Mouse (Mus musculus): ENCODE results near the gene Olfr1356.
"Not testable (repeated sequence)": the region's sequence is repeated elsewhere in the genome, so short reads cannot be mapped to it uniquely, and the experiment has no call there.

Olfr1356 gene

DNA sequence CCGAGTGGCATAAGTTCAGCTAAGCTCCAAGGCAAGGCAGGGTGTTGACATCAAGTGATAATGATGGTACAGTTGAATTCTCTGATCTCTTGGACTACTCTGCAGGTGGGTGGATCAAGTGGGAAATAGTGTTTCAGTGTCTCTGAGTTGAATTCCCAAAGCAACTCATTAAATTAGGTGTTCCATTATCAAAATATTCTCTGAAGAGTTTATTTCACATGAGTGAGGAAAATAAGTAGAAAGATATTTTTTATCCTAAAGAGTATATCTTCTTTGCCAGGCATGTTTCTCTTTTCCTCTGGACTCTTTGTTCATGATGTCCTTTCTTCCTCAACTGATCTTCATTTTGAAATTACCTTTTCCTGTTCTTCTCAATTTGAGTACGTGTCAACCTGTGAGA lies at the start of gene Olfr1356:
Olfr1356 (minus strand) TSS at position 101 of the 400 bp plus-strand sequence.
- no peak for DNase-seq (ENCODE audit: low spot score)

DNA sequence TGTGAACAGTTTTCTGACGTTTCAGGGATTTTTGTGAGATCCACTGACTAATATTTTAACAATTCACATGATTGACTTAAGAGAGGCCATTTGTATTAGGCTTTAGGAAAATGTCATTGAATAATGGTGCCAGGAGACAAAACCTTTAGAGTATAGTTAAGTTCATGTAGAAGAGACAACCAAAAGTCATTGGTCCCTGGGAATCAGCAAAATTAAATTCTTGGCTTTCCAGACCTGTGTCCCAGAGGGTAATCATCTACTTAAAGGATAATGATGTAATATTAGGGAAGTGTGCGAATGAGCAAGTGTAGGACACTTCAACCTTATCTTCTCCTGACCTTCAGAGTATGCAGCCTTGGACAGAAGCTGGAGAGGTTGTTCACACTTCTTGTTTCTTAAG lies 23.3 kb upstream of the Olfr1356 start, which contains the start of gene Olfr1355:
Olfr1355 (plus strand) TSS at position 301 of the 400 bp plus-strand sequence.
- no peak for DNase-seq (ENCODE audit: low spot score)

DNA sequence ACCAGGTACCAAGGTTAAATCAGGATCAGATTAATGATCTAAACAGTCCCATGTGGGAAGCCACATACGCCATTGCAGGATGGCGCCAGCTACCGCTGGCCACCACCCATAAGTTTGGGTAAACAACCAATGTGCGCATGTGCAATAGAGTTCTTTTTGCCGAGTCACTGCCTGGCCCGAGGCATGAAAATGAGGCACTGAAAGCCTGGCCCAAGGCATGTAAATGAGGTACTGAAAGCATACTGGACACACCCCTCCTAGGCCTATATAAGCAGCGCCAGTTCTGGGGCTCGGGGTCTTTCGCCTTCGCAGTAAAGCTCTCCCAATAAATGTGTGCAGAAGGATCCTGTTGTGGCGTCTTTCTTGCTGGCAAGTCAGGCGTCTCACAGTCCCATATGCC lies 11.5 kb downstream of the Olfr1356 start:
- not testable (repeated sequence) for DNase-seq (ENCODE audit: low spot score)

GRCm38 (mm10) chr10:78812358-78813060 lies 39.5 kb downstream of the Olfr1356 start:
- DNase-seq (ENCODE audit: low spot score), result no peak

DNA sequence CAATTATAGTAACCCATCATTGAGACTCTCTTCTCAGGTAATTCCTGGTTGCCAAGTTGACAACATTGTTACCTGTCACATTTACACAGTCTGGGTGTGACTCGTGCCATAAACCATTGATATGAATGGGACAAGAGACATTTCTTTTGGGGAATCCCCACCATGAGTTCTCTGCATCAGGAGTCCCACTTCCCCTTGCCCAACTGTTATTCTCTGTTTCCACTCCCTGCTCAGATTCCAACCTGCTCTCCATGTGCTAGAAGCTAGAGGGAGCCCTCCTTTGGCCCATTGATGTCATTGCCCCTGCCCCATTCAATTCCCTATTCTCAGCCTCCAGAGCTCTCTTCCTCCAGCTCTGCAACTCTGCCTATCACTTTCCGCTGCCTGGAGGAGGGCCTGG lies 50.5 kb downstream of the Olfr1356 start:
- no peak for DNase-seq (ENCODE audit: low spot score)

All from spleen, adult 12 weeks (tissue).